Mouse (Mus musculus) embryonic facial prominence, embryonic 10.5 days (tissue): ENCODE results near the gene Ston2. TPM values are rescaled to one million over a fixed set of nuclear protein-coding genes. Genes with fewer than 3 reads are reported as not detected.
"Not testable (repeated sequence)": the region's sequence is repeated elsewhere in the genome, so short reads cannot be mapped to it uniquely, and the experiment has no call there.

Experiments
- DNase-seq: peaks from one replicate; pipeline ENCODE4 v3.0.0-alpha.2; 2017; ENCODE audit warnings: low spot score
- H3K27ac ChIP-seq: fragments of 300-500 bp; sonication (generic); replicated peaks from 2 replicates; pipeline ENCODE4 v1.5.1; 2016; ENCODE audit warnings: mild to moderate bottlenecking
- H3K27me3 ChIP-seq: fragments of 300-500 bp; sonication (generic); replicated peaks from 2 replicates; pipeline ENCODE4 v1.6.1; 2016; ENCODE audit warnings: low read depth, mild to moderate bottlenecking; ENCODE audit not compliant: poor library complexity, severe bottlenecking
- H3K36me3 ChIP-seq: fragments of 300-500 bp; sonication (generic); replicated peaks from 2 replicates; pipeline ENCODE4 v1.6.1; 2016; ENCODE audit warnings: mild to moderate bottlenecking, moderate library complexity
- H3K4me1 ChIP-seq: fragments of 300-500 bp; sonication (generic); 2 replicates; pipeline ENCODE4 v1.6.1; 2016
- H3K4me3 ChIP-seq: fragments of 300-500 bp; sonication (generic); 2 replicates; pipeline ENCODE4 v1.5.1; 2016; ENCODE audit warnings: mild to moderate bottlenecking, moderate library complexity
- H3K9me3 ChIP-seq: fragments of 300-500 bp; sonication (generic); 2 replicates; pipeline ENCODE4 v1.6.1; 2016; ENCODE audit warnings: mild to moderate bottlenecking
- WGBS: fragments of 180-500 bp; shearing (Covaris S2); methylation state at CpG from one replicate; pipeline ENCODE4 v1.1.7; 2016; 5-methylcytosine and 5-hydroxymethylcytosine counted together
- polyA plus RNA-seq: library from polyadenylated mRNA; unstranded; fragments of >200 nt; fragmentation: Nextera tagmentation; extraction: Ambion mirVana; gene quantifications from 2 replicates; pipeline ENCODE4 v1.2.1, GENCODE M21; 2016

Ston2 gene
- polyA plus RNA-seq, 1 experiment from 2014 or later, result 7.0 TPM

- no peak overlapping the region for H3K4me3 ChIP-seq
- H3K27me3 ChIP-seq, result no peaks in the 10 kb centered on the region
- no peaks in the 10 kb centered on the region for H3K9me3 ChIP-seq
- WGBS, result 92% methylated on average over 3 of the region's 3 CpGs
- H3K27ac ChIP-seq, result no peak overlapping the region
- DNase-seq, result no peak
- peaks cover 31% of the 10 kb centered on the region for H3K4me1 ChIP-seq
- no peaks in the 10 kb centered on the region for H3K36me3 ChIP-seq
These were observed 28.4 kb downstream of the Ston2 start for GRCm38 (mm10) chr12:91759836-91760235.

DNA sequence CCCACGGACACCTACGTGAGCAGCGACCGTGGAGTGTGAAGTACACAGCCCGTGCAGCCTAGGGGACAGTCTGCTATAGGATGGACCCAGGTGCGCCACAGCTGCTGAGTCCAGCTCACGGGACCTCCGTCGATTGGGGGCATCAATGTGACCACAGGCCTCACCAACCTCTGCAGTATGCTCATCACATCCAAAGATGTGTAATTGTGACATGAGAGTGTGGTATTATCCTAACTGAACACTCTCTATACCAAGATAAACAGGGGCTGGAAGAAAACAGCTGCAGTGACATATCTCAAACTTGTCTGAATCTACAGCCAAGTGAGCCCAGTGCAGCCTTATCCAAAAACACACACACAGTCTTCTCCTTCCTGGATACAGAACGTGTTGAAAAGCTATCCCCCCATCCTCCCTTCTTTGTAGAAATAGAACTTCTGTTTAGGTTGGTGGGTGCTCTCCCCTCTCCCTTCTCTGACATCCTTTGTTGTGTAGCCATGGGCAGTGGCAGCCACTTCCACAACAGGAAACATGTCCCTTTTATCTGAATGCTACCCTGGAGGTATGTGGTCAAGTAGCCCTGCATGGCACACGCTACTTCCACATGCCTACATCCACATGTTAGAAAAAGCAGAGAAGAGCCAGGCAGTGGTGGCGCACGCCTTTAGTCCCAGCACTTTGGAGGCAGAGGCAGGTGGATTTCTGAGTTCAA, 30.2 kb downstream of the Ston2 start:
- H3K36me3 ChIP-seq, result no peaks in the 10 kb centered on the region
- H3K4me3 ChIP-seq, result no peak overlapping the region
- no peaks in the 10 kb centered on the region for H3K9me3 ChIP-seq
- DNase-seq, result no peak
- peaks cover 19% of the 10 kb centered on the region for H3K4me1 ChIP-seq
- H3K27ac ChIP-seq, result no peak overlapping the region
- H3K27me3 ChIP-seq, result no peaks in the 10 kb centered on the region
- 87% methylated on average over 13 of the region's 13 CpGs for WGBS

GRCm38 (mm10) chr12:91756562-91757166, 31.5 kb downstream of the Ston2 start:
- no peaks in the 10 kb centered on the region for H3K27me3 ChIP-seq
- 57% methylated on average over 5 of the region's 5 CpGs for WGBS
- no peak overlapping the region for H3K27ac ChIP-seq
- no peak overlapping the region for H3K4me3 ChIP-seq
- DNase-seq, result no peak
- no peaks in the 10 kb centered on the region for H3K9me3 ChIP-seq
- peaks cover 14% of the 10 kb centered on the region for H3K4me1 ChIP-seq
- no peaks in the 10 kb centered on the region for H3K36me3 ChIP-seq

DNA sequence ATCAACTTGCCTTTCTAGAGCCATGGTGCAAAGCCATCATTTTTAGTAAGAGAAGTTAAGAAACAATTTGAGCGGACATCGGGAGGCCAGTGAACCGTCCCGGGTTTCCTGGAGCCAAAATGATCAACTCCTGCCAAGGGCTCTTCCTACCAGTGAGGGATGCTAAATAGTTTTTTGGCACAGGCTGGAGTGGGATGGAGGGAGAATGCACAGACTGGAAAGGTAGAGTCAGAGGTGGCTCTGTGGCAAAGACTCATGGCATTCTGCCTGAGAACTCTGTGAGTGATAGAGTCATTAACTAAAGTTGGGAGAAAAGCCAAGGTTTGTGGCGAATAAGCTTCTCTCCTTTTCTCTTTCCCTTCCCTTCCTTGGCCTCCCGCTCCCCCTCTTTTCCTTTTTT, 33.6 kb downstream of the Ston2 start:
- DNase-seq, result no peak
- H3K4me1 ChIP-seq, result peaks cover 14% of the 10 kb centered on the region

DNA sequence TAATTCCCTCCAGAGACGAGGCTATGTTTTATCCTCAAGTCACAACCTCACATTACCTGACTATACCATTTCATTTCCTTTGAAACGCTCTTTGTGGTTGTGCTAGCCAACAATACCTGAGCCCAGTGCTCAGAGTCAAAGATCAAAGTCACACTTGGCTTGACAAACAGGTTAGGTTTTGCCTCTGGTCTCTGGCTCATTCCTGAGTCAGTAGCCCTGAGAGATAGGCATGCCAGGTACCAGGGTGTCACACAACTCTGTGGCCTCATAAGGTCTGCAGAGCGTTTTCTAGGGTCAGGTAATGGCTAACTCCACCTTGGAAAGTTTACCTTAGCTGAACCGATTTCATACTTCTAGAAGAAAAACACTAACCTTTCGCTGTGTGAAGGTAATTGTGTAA, 35.5 kb downstream of the Ston2 start:
- WGBS, result 85% methylated on average over 5 of the region's 5 CpGs
- Histone ChIP-seq H3K27me3 (no peaks in the 10 kb centered on the region), H3K36me3 (no peaks in the 10 kb centered on the region), H3K4me1 (peaks cover 14% of the 10 kb centered on the region), H3K4me3 (no peak overlapping the region), H3K27ac (no peak overlapping the region), H3K9me3 (no peaks in the 10 kb centered on the region)
- DNase-seq, result no peak

More for the DNA sequence above, 33.6 kb downstream of the Ston2 start:
- 92% methylated on average over 6 of the region's 6 CpGs for WGBS
- Histone ChIP-seq H3K4me3 (no peak overlapping the region), H3K36me3 (no peaks in the 10 kb centered on the region), H3K9me3 (no peaks in the 10 kb centered on the region), H3K27ac (no peak overlapping the region), H3K27me3 (no peaks in the 10 kb centered on the region)

DNA sequence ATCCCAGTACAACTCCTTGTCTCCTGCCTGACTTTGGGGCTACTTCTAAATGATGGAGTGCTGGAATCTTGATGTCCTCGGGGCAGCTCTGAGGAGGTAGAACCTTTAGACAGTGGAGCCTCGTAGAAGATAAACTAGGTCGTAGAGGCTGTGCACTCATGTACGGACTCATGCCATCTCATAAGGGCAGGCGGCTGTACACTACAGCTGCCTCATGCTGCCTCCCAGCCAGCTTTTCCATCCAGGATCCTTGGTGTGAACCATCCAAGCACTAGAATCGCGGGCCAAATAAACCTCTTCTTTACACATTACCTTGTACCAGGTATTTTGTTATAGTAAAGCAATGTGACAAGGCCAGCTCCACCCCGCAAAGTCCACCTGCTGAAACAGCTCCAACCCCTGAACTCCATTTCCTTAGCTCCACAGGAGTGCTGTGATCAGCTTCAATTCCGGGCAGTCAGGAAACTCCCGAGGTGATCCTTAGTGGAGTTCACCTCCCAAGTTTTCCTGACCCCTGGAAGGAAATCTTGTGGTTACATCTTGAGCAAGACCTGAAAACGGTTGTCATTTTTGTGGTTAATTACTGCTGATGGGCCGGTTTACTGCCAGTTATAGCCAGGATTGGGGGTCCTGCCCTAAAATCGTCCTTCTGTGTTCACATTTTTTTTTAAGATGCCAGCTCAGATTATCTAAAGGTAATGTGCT, 36.1 kb downstream of the Ston2 start:
- H3K4me1 ChIP-seq, result peaks cover 14% of the 10 kb centered on the region
- no peaks in the 10 kb centered on the region for H3K9me3 ChIP-seq
- H3K36me3 ChIP-seq, result no peaks in the 10 kb centered on the region
- WGBS, result 89% methylated on average over 13 of the region's 13 CpGs
- no peak overlapping the region for H3K4me3 ChIP-seq
- no peak for DNase-seq
- no peak overlapping the region for H3K27ac ChIP-seq
- H3K27me3 ChIP-seq, result no peaks in the 10 kb centered on the region

- Histone ChIP-seq H3K9me3 (no peaks in the 10 kb centered on the region), H3K4me3 (no peak overlapping the region), H3K4me1 (peaks cover 9% of the 10 kb centered on the region), H3K27me3 (no peaks in the 10 kb centered on the region), H3K36me3 (no peaks in the 10 kb centered on the region), H3K27ac (no peak overlapping the region)
- WGBS, result 84% methylated on average over 11 of the region's 11 CpGs
- no peak for DNase-seq
These were observed 38.5 kb downstream of the Ston2 start for GRCm38 (mm10) chr12:91749543-91750184.

DNA sequence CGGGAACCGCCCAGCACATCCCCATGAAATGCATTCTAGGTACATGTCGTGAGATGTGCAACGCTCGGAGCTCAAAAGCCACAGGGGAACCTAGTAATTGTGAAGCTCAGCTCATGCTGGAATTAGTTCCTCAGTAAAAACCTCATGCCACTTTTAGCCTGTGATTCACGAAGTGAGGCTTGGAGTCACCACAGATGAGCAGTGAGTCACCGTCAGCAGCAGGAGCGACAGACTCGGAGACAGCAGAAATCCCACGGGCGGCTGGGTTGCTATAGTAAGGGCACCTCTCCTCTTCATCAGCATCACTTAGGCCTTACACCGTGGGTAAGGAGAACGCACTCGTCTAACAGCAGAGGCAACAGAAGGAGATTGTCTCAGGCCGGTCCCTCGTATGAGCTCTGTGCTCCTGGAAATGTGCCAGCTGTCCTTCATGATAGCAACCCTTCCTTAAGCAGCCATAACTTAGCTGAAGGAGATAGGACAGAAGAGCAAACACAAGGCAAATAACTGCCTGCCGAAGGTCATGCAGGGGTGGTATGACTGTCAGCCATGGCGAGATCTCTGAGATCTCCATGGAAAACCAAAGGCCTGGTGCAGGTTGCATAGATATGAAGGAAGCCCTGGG, 39.8 kb downstream of the Ston2 start:
- Histone ChIP-seq H3K4me1 (peaks cover 9% of the 10 kb centered on the region), H3K4me3 (no peak overlapping the region), H3K36me3 (peaks cover 3% of the 10 kb centered on the region; the same call in 1 of the 2 replicates), H3K9me3 (no peaks in the 10 kb centered on the region), H3K27me3 (no peaks in the 10 kb centered on the region), H3K27ac (no peak overlapping the region)
- no peak for DNase-seq
- 86% methylated on average over 18 of the region's 18 CpGs for WGBS

GRCm38 (mm10) chr12:91746839-91747238, 41.3 kb downstream of the Ston2 start:
- DNase-seq, H3K27me3 ChIP-seq, H3K9me3 ChIP-seq, H3K4me1 ChIP-seq, H3K27ac ChIP-seq, H3K4me3 ChIP-seq: not testable (repeated sequence)
- WGBS, result 92% methylated on average over 5 of the region's 5 CpGs
- peaks cover 13% of the 10 kb centered on the region; the same call in 1 of the 2 replicates for H3K36me3 ChIP-seq

DNA sequence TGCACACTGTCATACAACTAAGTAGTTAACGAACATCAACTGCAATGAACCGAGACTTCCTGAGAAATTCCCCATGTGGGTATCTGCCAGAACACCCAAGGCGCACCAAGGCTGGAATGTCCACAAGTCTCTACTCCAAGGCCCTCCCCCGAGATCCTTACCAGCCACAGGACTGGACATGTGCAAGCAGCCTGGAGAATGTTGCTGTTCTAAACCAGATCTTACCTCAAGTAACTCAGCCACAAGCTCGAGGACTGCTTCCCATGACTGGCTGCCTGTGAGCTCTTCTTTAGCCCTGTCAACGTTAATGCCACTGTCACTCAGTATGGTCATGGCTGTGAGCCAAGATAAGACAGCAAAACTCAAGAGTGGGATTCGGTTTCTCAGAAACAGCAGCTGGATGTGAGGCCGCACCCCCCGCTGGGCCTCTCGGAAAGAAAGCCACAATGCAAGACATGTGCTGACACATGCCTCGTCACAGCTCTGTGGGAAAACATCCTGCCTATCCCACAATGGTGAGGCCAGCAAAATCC, 42.4 kb downstream of the Ston2 start:
- H3K9me3 ChIP-seq, result no peaks in the 10 kb centered on the region
- WGBS, result 71% methylated on average over 11 of the region's 11 CpGs
- H3K4me1 ChIP-seq, result peaks cover 9% of the 10 kb centered on the region
- peak; percentile 39 for DNase-seq
- H3K27me3 ChIP-seq, result no peaks in the 10 kb centered on the region
- no peak overlapping the region; the same call in 1 of the 2 replicates for H3K27ac ChIP-seq
- no peak overlapping the region for H3K4me3 ChIP-seq
- peaks cover 13% of the 10 kb centered on the region; the same call in 1 of the 2 replicates for H3K36me3 ChIP-seq

- peaks cover 9% of the 10 kb centered on the region for H3K4me1 ChIP-seq
- no peak overlapping the region for H3K4me3 ChIP-seq
- WGBS, result 78% methylated on average over 6 of the region's 6 CpGs
- H3K36me3 ChIP-seq, result peaks cover 21% of the 10 kb centered on the region
- no peaks in the 10 kb centered on the region for H3K27me3 ChIP-seq
- no peak overlapping the region for H3K27ac ChIP-seq
- no peaks in the 10 kb centered on the region for H3K9me3 ChIP-seq
- DNase-seq, result no peak
These were observed 44.1 kb downstream of the Ston2 start for GRCm38 (mm10) chr12:91744091-91744490.

- Histone ChIP-seq H3K27me3 (no peaks in the 10 kb centered on the region), H3K27ac (no peak overlapping the region), H3K4me3 (no peak overlapping the region), H3K9me3 (no peaks in the 10 kb centered on the region), H3K4me1 (peaks cover 9% of the 10 kb centered on the region), H3K36me3 (peaks cover 23% of the 10 kb centered on the region)
- DNase-seq, result no peak
- WGBS, result 94% methylated on average over 7 of the region's 7 CpGs
These were observed 45.3 kb downstream of the Ston2 start for GRCm38 (mm10) chr12:91742916-91743315.
